Mouse (Mus musculus) heart, embryonic 16.5 days (tissue): Measurements from ENCODE around the gene Tenm3. TPM values are rescaled to one million over a fixed set of nuclear protein-coding genes. Genes with fewer than 3 reads are reported as not detected.
A peak's percentile ranks its signal among the peaks of the same experiment; 100 is the strongest.

Source experiments
- ATAC-seq: fragments of 200-750 bp; cut with Nextera tagmentation; replicated peaks from 2 replicates; pipeline ENCODE4 v1.8.0; 2017; ENCODE audit warnings: moderate number of reproducible peaks; ENCODE audit not compliant: insufficient read depth, low FRiP score; ENCODE audit errors: extremely low read depth
- H3K27ac ChIP-seq: fragments of 300-500 bp; sonication (generic); 2 replicates; pipeline ENCODE4 v1.5.1; 2014; ENCODE audit warnings: mild to moderate bottlenecking, low read length, control low read depth, moderate library complexity
- H3K27me3 ChIP-seq: fragments of 300-500 bp; sonication (generic); 2 replicates; pipeline ENCODE4 v1.6.1; 2014; ENCODE audit warnings: low read length, mixed read lengths; ENCODE audit not compliant: control insufficient read depth, insufficient read depth
- H3K36me3 ChIP-seq: fragments of 300-500 bp; sonication (generic); 2 replicates; pipeline ENCODE4 v1.6.1; 2014; ENCODE audit not compliant: control insufficient read depth, insufficient read depth
- H3K4me1 ChIP-seq: fragments of 300-500 bp; sonication (generic); 2 replicates; pipeline ENCODE4 v1.6.1; 2014; ENCODE audit warnings: low read length, mixed read lengths; ENCODE audit not compliant: control insufficient read depth, insufficient read depth
- H3K4me2 ChIP-seq: fragments of 300-500 bp; sonication (generic); 2 replicates; pipeline ENCODE4 v1.6.1; 2014; ENCODE audit warnings: low read depth, mild to moderate bottlenecking, control low read depth, low read length
- H3K4me3 ChIP-seq: fragments of 300-500 bp; sonication (generic); 2 replicates; pipeline ENCODE4 v1.5.1; 2014; ENCODE audit warnings: mild to moderate bottlenecking, control low read depth, low read length
- H3K9ac ChIP-seq: fragments of 300-500 bp; sonication (generic); 2 replicates; pipeline ENCODE4 v1.6.1; 2014; ENCODE audit warnings: low read length, control low read depth
- H3K9me3 ChIP-seq: fragments of 300-500 bp; sonication (generic); replicated peaks from 2 replicates; pipeline ENCODE4 v1.6.1; 2016; ENCODE audit warnings: low read length; ENCODE audit not compliant: control insufficient read depth
- WGBS: fragments of 180-500 bp; shearing (Covaris S2); extraction: QIAGEN DNeasy Blood & Tissue Kit; methylation state at CpG from one replicate; pipeline ENCODE4 v1.1.7; 2014; 5-methylcytosine and 5-hydroxymethylcytosine counted together
- polyA plus RNA-seq: library from polyadenylated mRNA; unstranded; fragments of >200 nt; fragmentation: Nextera tagmentation; extraction: Ambion mirVana; gene quantifications from 2 replicates; pipeline ENCODE4 v1.2.1, GENCODE M21; 2015

Tenm3 gene
- polyA plus RNA-seq, 1 experiment from 2014 or later: 4.5 TPM

- Histone ChIP-seq H3K9ac (peak overlapping the region; percentile 56), H3K9me3 (no peaks in the 10 kb centered on the region), H3K36me3 (no peaks in the 10 kb centered on the region), H3K27me3 (no peaks in the 10 kb centered on the region), H3K4me2 (peak overlapping the region; percentile 66), H3K27ac (no peak overlapping the region), H3K4me1 (no peaks in the 10 kb centered on the region), H3K4me3 (peak overlapping the region; percentile 53)
- ATAC-seq: no peak
- 40% methylated on average over 14 of the region's 14 CpGs for WGBS
These were observed 332.6 kb downstream of the Tenm3 start for GRCm38 (mm10) chr8:48511137-48511536.

- H3K4me1 ChIP-seq: no peaks in the 10 kb centered on the region
- no peak overlapping the region for H3K27ac ChIP-seq
- H3K9ac ChIP-seq: no peak overlapping the region
- ATAC-seq: no peak
- no peaks in the 10 kb centered on the region for H3K9me3 ChIP-seq
- no peaks in the 10 kb centered on the region for H3K27me3 ChIP-seq
- WGBS: 69% methylated on average over 29 of the region's 29 CpGs
- no peak overlapping the region for H3K4me3 ChIP-seq
- no peaks in the 10 kb centered on the region for H3K36me3 ChIP-seq
- H3K4me2 ChIP-seq: 0 out of 2 replicates have a peak overlapping the region, but pooled peaks have one; percentile 5
These were observed 334.8 kb downstream of the Tenm3 start for GRCm38 (mm10) chr8:48508641-48509599.

- Histone ChIP-seq H3K9ac (no peak overlapping the region), H3K36me3 (no peaks in the 10 kb centered on the region), H3K27ac (no peak overlapping the region), H3K27me3 (no peaks in the 10 kb centered on the region), H3K9me3 (no peaks in the 10 kb centered on the region), H3K4me2 (no peak overlapping the region), H3K4me1 (no peaks in the 10 kb centered on the region), H3K4me3 (no peak overlapping the region)
- ATAC-seq: no peak
- 84% methylated on average over 10 of the region's 10 CpGs for WGBS
These were observed 335.8 kb downstream of the Tenm3 start for GRCm38 (mm10) chr8:48507719-48508501.

- Histone ChIP-seq H3K4me2 (no peak overlapping the region), H3K27ac (no peak overlapping the region), H3K4me3 (no peak overlapping the region), H3K4me1 (no peaks in the 10 kb centered on the region), H3K9me3 (no peaks in the 10 kb centered on the region), H3K27me3 (no peaks in the 10 kb centered on the region), H3K36me3 (no peaks in the 10 kb centered on the region), H3K9ac (no peak overlapping the region)
- no peak for ATAC-seq
- WGBS: 72% methylated on average over 5 of the region's 5 CpGs
These were observed 351.3 kb downstream of the Tenm3 start for GRCm38 (mm10) chr8:48492491-48492890.

- Histone ChIP-seq H3K36me3 (no peaks in the 10 kb centered on the region), H3K4me3 (no peak overlapping the region), H3K4me2 (no peak overlapping the region), H3K27ac (no peak overlapping the region), H3K4me1 (no peaks in the 10 kb centered on the region), H3K9me3 (no peaks in the 10 kb centered on the region), H3K27me3 (no peaks in the 10 kb centered on the region), H3K9ac (no peak overlapping the region)
- ATAC-seq: no peak
- 79% methylated on average over 6 of the region's 6 CpGs for WGBS
These were observed 353.1 kb downstream of the Tenm3 start for GRCm38 (mm10) chr8:48490635-48491165.

- Histone ChIP-seq H3K4me2 (no peak overlapping the region), H3K9ac (no peak overlapping the region), H3K27ac (no peak overlapping the region), H3K4me3 (no peak overlapping the region), H3K36me3 (no peaks in the 10 kb centered on the region), H3K4me1 (no peaks in the 10 kb centered on the region), H3K27me3 (no peaks in the 10 kb centered on the region), H3K9me3 (no peaks in the 10 kb centered on the region)
- no peak for ATAC-seq
- WGBS: 86% methylated on average over 18 of the region's 18 CpGs
These were observed 353.7 kb downstream of the Tenm3 start for GRCm38 (mm10) chr8:48489936-48490634.

GRCm38 (mm10) chr8:48489417-48489816 lies 354.3 kb downstream of the Tenm3 start:
- Histone ChIP-seq H3K9me3 (no peaks in the 10 kb centered on the region), H3K27me3 (no peaks in the 10 kb centered on the region), H3K4me3 (no peak overlapping the region), H3K9ac (no peak overlapping the region), H3K27ac (no peak overlapping the region), H3K36me3 (no peaks in the 10 kb centered on the region), H3K4me2 (no peak overlapping the region), H3K4me1 (no peaks in the 10 kb centered on the region)
- no peak for ATAC-seq
- 69% methylated on average over 4 of the region's 4 CpGs for WGBS

- no peak for ATAC-seq
- Histone ChIP-seq H3K4me2 (no peak overlapping the region), H3K36me3 (no peaks in the 10 kb centered on the region), H3K9ac (no peak overlapping the region), H3K27ac (no peak overlapping the region), H3K27me3 (no peaks in the 10 kb centered on the region), H3K9me3 (no peaks in the 10 kb centered on the region), H3K4me3 (no peak overlapping the region), H3K4me1 (no peaks in the 10 kb centered on the region)
- 71% methylated on average over 7 of the region's 7 CpGs for WGBS
These were observed 354.9 kb downstream of the Tenm3 start for GRCm38 (mm10) chr8:48488809-48489208.
